Mouse (Mus musculus): ENCODE measurements around the gene Arhgef28. TPM values are rescaled to one million over a fixed set of nuclear protein-coding genes. Genes with fewer than 3 reads are reported as not detected.
"Not testable (repeated sequence)": the region's sequence is repeated elsewhere in the genome, so short reads cannot be mapped to it uniquely, and the experiment has no call there.

Gene Arhgef28
- polyA plus RNA-seq, 1 experiment: 3.3 TPM

GRCm38 (mm10) chr13:98111531-98111930 is 94.7 kb downstream of the Arhgef28 start:
- Histone ChIP-seq H3K27me3 (ENCODE audit: control insufficient read depth, insufficient read depth, low read length) (no peaks in the 10 kb centered on the region), H3K36me3 (ENCODE audit: control insufficient read depth, insufficient read depth, low read length) (no peaks in the 10 kb centered on the region), H3K4me3 (ENCODE audit: low read depth, low read length) (no peak overlapping the region), H3K4me1 (ENCODE audit: control insufficient read depth, insufficient read depth, insufficient read length, low read length) (peaks cover 16% of the 10 kb centered on the region; the same call in 1 of the 2 replicates), H3K27ac (ENCODE audit: insufficient read depth, low read depth, low read length) (no peak overlapping the region)
- TF ChIP-seq POLR2A (IDR thresholded peaks at IDR 0.05; ENCODE audit: low read depth, low read length) (no peak), CTCF (IDR thresholded peaks at IDR 0.05; ENCODE audit: extremely low read depth, insufficient read length, insufficient replicate concordance, low read depth, low read length) (no peak)
- WGBS: 93% methylated on average over 5 of the region's 5 CpGs

- no peak for TF ChIP-seq CTCF (IDR thresholded peaks at IDR 0.05; ENCODE audit: extremely low read depth, insufficient read length, insufficient replicate concordance, low read depth, low read length)
- TF ChIP-seq POLR2A (IDR thresholded peaks at IDR 0.05; ENCODE audit: low read depth, low read length): no peak
- 27% methylated on average over 2 of the region's 2 CpGs for WGBS
Measured at GRCm38 (mm10) chr13:98111021-98111420, 95.2 kb downstream of the Arhgef28 start.

DNA sequence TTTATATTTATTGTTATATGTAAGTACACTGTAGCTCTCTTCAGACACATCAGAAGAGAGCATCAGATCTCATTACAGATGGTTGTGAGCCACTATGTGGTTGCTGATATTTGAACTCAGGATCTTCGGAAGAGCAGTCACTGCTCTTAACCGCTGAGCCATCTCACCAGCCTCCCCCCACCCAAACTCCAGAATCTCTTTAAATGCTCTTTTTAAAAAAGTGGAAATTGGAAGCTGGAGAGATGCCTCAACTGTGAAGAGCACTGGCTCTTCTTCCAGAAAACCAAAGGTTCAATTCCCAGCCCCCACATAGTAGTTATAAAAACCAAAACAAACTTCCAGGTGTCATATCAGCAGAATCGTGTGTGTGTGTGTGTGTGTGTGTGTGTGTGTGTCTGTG is 97.8 kb downstream of the Arhgef28 start:
- not testable (repeated sequence) for H3K27ac ChIP-seq (ENCODE audit: insufficient read depth, low read depth, low read length); H3K36me3 ChIP-seq (ENCODE audit: control insufficient read depth, insufficient read depth, low read length); H3K4me3 ChIP-seq (ENCODE audit: low read depth, low read length); H3K27me3 ChIP-seq (ENCODE audit: control insufficient read depth, insufficient read depth, low read length)
- WGBS: 73% methylated on average over 3 of the region's 3 CpGs
- H3K4me1 ChIP-seq (ENCODE audit: control insufficient read depth, insufficient read depth, insufficient read length, low read length): peaks cover 14% of the 10 kb centered on the region; the same call in 1 of the 2 replicates

More at GRCm38 (mm10) chr13:98111021-98111420, 95.2 kb downstream of the Arhgef28 start:
- Histone ChIP-seq H3K36me3 (ENCODE audit: control insufficient read depth, insufficient read depth, low read length) (no peaks in the 10 kb centered on the region), H3K27ac (ENCODE audit: insufficient read depth, low read depth, low read length) (no peak overlapping the region), H3K4me3 (ENCODE audit: low read depth, low read length) (no peak overlapping the region), H3K27me3 (ENCODE audit: control insufficient read depth, insufficient read depth, low read length) (no peaks in the 10 kb centered on the region), H3K4me1 (ENCODE audit: control insufficient read depth, insufficient read depth, insufficient read length, low read length) (peaks cover 16% of the 10 kb centered on the region; the same call in 1 of the 2 replicates)

DNA sequence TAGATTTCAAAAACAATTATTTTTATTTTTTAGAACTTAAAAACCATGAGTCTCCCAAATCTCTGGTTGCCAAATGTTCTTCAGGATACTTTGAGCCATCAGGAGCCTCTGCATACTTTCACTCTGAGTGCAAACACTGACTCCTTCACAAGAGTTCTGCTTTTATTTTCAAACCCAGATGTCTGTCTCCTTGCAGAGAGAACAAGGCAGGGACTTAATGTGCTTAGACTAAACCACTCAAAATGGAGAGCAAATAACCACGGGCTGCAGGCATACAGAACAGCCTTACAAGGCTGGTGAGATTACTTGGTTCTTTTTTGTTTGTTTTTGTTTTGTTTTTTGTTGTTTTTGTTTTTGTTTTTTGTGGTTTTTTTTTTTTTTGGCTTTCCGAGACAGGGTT is 98.6 kb downstream of the Arhgef28 start:
- Histone ChIP-seq H3K27ac (ENCODE audit: insufficient read depth, low read depth, low read length) (no peak overlapping the region), H3K36me3 (ENCODE audit: control insufficient read depth, insufficient read depth, low read length) (no peaks in the 10 kb centered on the region), H3K4me1 (ENCODE audit: control insufficient read depth, insufficient read depth, insufficient read length, low read length) (peaks cover 7% of the 10 kb centered on the region; the same call in 1 of the 2 replicates), H3K27me3 (ENCODE audit: control insufficient read depth, insufficient read depth, low read length) (no peaks in the 10 kb centered on the region), H3K4me3 (ENCODE audit: low read depth, low read length) (no peak overlapping the region)
- TF ChIP-seq CTCF (IDR thresholded peaks at IDR 0.05; ENCODE audit: extremely low read depth, insufficient read length, insufficient replicate concordance, low read depth, low read length) (no peak), POLR2A (IDR thresholded peaks at IDR 0.05; ENCODE audit: low read depth, low read length) (no peak)
- 72% methylated on average over 2 of the region's 2 CpGs for WGBS

DNA sequence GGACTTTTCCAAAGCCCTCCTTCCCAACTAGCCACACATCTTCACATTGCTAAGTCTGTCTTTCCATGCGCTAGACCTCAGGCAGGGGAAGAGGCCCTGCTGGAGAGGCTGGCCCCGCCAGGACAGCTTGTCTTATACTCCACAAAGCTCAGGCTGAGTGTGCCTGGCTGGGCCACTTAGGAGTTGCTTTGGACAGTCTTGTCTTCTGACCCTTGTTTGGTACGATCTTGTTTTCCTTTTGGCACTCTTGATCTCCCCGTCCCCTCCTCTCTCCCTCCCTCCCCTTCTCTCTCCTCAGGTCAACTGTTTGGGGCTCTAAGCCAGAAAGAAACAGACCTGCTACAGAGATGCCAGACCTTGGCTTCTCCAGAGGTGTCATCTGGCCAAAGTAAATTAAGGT is 110.3 kb downstream of the Arhgef28 start:
- 64% methylated on average over 4 of the region's 4 CpGs for WGBS
- Histone ChIP-seq H3K4me3 (ENCODE audit: low read depth, low read length) (no peak overlapping the region), H3K27ac (ENCODE audit: insufficient read depth, low read depth, low read length) (no peak overlapping the region), H3K4me1 (ENCODE audit: control insufficient read depth, insufficient read depth, insufficient read length, low read length) (peaks cover 14% of the 10 kb centered on the region; the same call in 1 of the 2 replicates), H3K36me3 (ENCODE audit: control insufficient read depth, insufficient read depth, low read length) (no peaks in the 10 kb centered on the region), H3K27me3 (ENCODE audit: control insufficient read depth, insufficient read depth, low read length) (no peaks in the 10 kb centered on the region)
- no peak for TF ChIP-seq POLR2A (IDR thresholded peaks at IDR 0.05; ENCODE audit: low read depth, low read length)
- TF ChIP-seq CTCF (IDR thresholded peaks at IDR 0.05; ENCODE audit: extremely low read depth, insufficient read length, insufficient replicate concordance, low read depth, low read length): no peak

DNA sequence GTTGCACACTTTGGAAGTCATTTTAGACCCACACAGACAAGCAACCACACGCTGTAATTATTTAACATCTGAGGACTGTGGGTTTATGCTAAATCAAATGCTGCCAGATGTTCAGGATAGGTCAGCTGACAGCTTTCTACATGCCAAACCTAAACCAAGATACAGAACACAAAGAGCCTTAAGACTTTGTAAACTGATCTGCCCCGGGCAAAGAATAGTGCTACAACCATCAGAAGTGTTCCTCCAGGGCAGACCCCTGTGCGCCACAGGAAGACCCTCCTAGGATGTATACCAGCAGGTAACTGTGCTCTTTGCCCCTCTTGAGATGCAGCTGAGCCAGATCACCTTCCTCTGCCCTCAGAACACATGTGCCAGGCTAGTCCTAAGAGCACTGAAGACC is 111.9 kb downstream of the Arhgef28 start:
- H3K27ac ChIP-seq (ENCODE audit: insufficient read depth, low read depth, low read length): no peak overlapping the region
- no peak for TF ChIP-seq POLR2A (IDR thresholded peaks at IDR 0.05; ENCODE audit: low read depth, low read length)
- TF ChIP-seq CTCF (IDR thresholded peaks at IDR 0.05; ENCODE audit: extremely low read depth, insufficient read length, insufficient replicate concordance, low read depth, low read length): no peak
- no peaks in the 10 kb centered on the region for H3K27me3 ChIP-seq (ENCODE audit: control insufficient read depth, insufficient read depth, low read length)
- WGBS: 32% methylated on average over 3 of the region's 3 CpGs
- H3K4me3 ChIP-seq (ENCODE audit: low read depth, low read length): no peak overlapping the region
- no peaks in the 10 kb centered on the region for H3K36me3 ChIP-seq (ENCODE audit: control insufficient read depth, insufficient read depth, low read length)
- H3K4me1 ChIP-seq (ENCODE audit: control insufficient read depth, insufficient read depth, insufficient read length, low read length): peaks cover 14% of the 10 kb centered on the region; the same call in 1 of the 2 replicates

DNA sequence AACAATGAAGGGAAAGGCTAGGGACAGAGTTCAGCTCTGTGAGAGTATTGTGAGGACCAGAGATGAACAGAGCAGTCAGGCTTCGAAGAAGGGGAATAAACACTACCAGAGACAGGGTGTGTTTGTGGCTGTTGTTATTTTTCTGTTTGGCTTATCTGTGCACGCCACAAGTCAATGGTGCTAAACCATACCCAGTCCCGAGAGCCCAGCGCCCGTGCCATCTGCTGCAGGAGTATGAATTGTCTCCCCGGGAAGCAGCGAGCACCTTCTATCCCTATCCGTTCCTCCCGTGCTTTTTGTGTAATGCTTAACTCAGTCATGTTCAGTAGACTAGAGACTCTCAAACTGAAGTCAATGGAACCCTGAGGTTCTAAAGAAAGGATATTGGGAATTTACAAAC is 112.8 kb downstream of the Arhgef28 start:
- H3K27me3 ChIP-seq (ENCODE audit: control insufficient read depth, insufficient read depth, low read length): no peaks in the 10 kb centered on the region
- whole genome bisulfite sequencing: 26% methylated on average over 9 of the region's 9 CpGs
- peaks cover 14% of the 10 kb centered on the region; the same call in 1 of the 2 replicates for H3K4me1 ChIP-seq (ENCODE audit: control insufficient read depth, insufficient read depth, insufficient read length, low read length)
- no peak for TF ChIP-seq POLR2A (IDR thresholded peaks at IDR 0.05; ENCODE audit: low read depth, low read length)
- no peak for TF ChIP-seq CTCF (IDR thresholded peaks at IDR 0.05; ENCODE audit: extremely low read depth, insufficient read length, insufficient replicate concordance, low read depth, low read length)
- H3K4me3 ChIP-seq (ENCODE audit: low read depth, low read length): no peak overlapping the region
- H3K27ac ChIP-seq (ENCODE audit: insufficient read depth, low read depth, low read length): peak overlapping the region; percentile 64
- no peaks in the 10 kb centered on the region for H3K36me3 ChIP-seq (ENCODE audit: control insufficient read depth, insufficient read depth, low read length)
